Mouse (Mus musculus) cortical plate, adult 2 months (tissue): ENCODE measurements around the gene Cfap161.

ENCODE experiments used
- CTCF ChIP-seq: fragments of 200-500 bp; IDR thresholded peaks from 2 replicates; pipeline ENCODE4 v1.5.1; 2011; ENCODE audit warnings: mild to moderate bottlenecking, control low read depth, low read length; ENCODE audit not compliant: insufficient read depth; ENCODE audit errors: extremely low read depth
- POLR2A ChIP-seq: fragments of 200-500 bp; IDR thresholded peaks from 2 replicates; pipeline ENCODE4 v1.6.1; 2011; ENCODE audit warnings: mild to moderate bottlenecking, low read length, control low read depth; ENCODE audit not compliant: insufficient read depth; ENCODE audit errors: extremely low read depth

DNA sequence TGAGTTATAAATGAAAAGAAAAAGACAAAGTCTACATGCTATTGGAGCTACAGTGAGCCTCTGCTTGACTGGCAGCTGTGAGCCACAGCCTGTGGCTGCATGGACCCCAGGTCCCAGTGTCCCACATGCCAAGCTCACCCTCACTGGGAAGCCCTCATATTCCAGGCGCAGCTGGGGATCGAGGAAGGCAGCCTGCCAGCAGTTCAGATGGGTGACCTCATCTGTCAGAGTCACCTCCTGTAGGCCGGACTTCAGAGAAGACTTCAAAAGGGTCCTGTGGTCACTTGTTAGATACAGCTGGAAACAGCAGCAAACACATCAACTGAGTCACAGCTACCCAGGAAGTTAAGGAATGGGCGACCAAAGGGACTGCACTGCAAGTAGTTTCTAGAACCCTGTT, 14.7 kb downstream of the Cfap161 start:
- TF ChIP-seq CTCF (no peak), POLR2A (no peak)
